Mouse (Mus musculus): ENCODE data around the gene Mettl16.

The Mettl16 gene

GRCm38 (mm10) chr11:74832503-74833143 lies 62.0 kb downstream of the Mettl16 start:
- DNase-seq, result peak; percentile 80 to 87

- no peak for DNase-seq
These were observed 63.1 kb downstream of the Mettl16 start for GRCm38 (mm10) chr11:74833536-74834358.

GRCm38 (mm10) chr11:74834359-74834638 lies 63.7 kb downstream of the Mettl16 start:
- DNase-seq, result peak in 1 of 2 experiments; percentile 21

- DNase-seq, result peak in 1 of 2 experiments; percentile 36
These were observed 64.1 kb downstream of the Mettl16 start for GRCm38 (mm10) chr11:74834650-74835277.

- DNase-seq, result no peak
These were observed 65.1 kb downstream of the Mettl16 start for GRCm38 (mm10) chr11:74835593-74836224.

- DNase-seq, result peak in 1 of 2 experiments; percentile 27
These were observed 65.8 kb downstream of the Mettl16 start for GRCm38 (mm10) chr11:74836225-74837055.

GRCm38 (mm10) chr11:74837056-74837693 lies 66.5 kb downstream of the Mettl16 start:
- DNase-seq, result no peak

- DNase-seq, result peak; percentile 98
These were observed 67.2 kb downstream of the Mettl16 start for GRCm38 (mm10) chr11:74837694-74838431.

GRCm38 (mm10) chr11:74838441-74838840 lies 67.8 kb downstream of the Mettl16 start:
- peak; percentile 97 for DNase-seq

GRCm38 (mm10) chr11:74838971-74839370 lies 68.3 kb downstream of the Mettl16 start:
- DNase-seq, result peak; percentile 82 to 84

GRCm38 (mm10) chr11:74839860-74840715 lies 69.5 kb downstream of the Mettl16 start:
- DNase-seq, result peak in 1 of 2 experiments; percentile 21

GRCm38 (mm10) chr11:74840739-74841138 lies 70.1 kb downstream of the Mettl16 start:
- DNase-seq, result no peak

- no peak for DNase-seq
These were observed 70.7 kb downstream of the Mettl16 start for GRCm38 (mm10) chr11:74841366-74841765.

GRCm38 (mm10) chr11:74842045-74842444 lies 71.4 kb downstream of the Mettl16 start:
- peak in 1 of 2 experiments; percentile 19 for DNase-seq

GRCm38 (mm10) chr11:74842656-74843434 lies 72.2 kb downstream of the Mettl16 start:
- peak in 1 of 2 experiments; percentile 41 for DNase-seq

GRCm38 (mm10) chr11:74843435-74843714 lies 72.7 kb downstream of the Mettl16 start:
- peak in 1 of 2 experiments; percentile 60 for DNase-seq

GRCm38 (mm10) chr11:74843761-74844160 lies 73.1 kb downstream of the Mettl16 start:
- DNase-seq, result peak in 1 of 2 experiments; percentile 19

GRCm38 (mm10) chr11:74845784-74846183 lies 75.2 kb downstream of the Mettl16 start:
- DNase-seq, result no peak

- peak; percentile 75 to 84 for DNase-seq
These were observed 77.4 kb downstream of the Mettl16 start for GRCm38 (mm10) chr11:74847919-74848521.

Data from lung, postnatal 4 days (tissue).